Mouse (Mus musculus) embryo, embryonic 10 days (tissue): Measurements from ENCODE around the gene 1700080O16Rik.
A peak's percentile ranks its signal among the peaks of the same experiment; 100 is the strongest.

Experiments
- DNase-seq: peaks from one replicate; pipeline ENCODE4 v3.0.0-alpha.2; 2015; ENCODE audit warnings: low spot score

The 1700080O16Rik gene

GRCm38 (mm10) chrX:51972672-51973071, at the start of gene 1700080O16Rik:
Gene 1700080O16Rik, minus strand, starts transcription at chrX:51972772.
- no peak for DNase-seq

GRCm38 (mm10) chrX:52017660-52018059, 45.1 kb upstream of the 1700080O16Rik start:
- DNase-seq, result peak; percentile 70

- DNase-seq, result no peak
These were observed 27.5 kb upstream of the 1700080O16Rik start for GRCm38 (mm10) chrX:52000072-52000471.

GRCm38 (mm10) chrX:51999426-51999825, 26.9 kb upstream of the 1700080O16Rik start:
- no peak for DNase-seq

- no peak for DNase-seq
These were observed 3.8 kb upstream of the 1700080O16Rik start for GRCm38 (mm10) chrX:51976361-51976760.

GRCm38 (mm10) chrX:51974618-51975017, 2.0 kb upstream of the 1700080O16Rik start:
- DNase-seq, result no peak

GRCm38 (mm10) chrX:51948071-51948470, 24.5 kb downstream of the 1700080O16Rik start:
- DNase-seq, result no peak

- DNase-seq, result no peak
These were observed 34.5 kb downstream of the 1700080O16Rik start for GRCm38 (mm10) chrX:51938076-51938475.

GRCm38 (mm10) chrX:51919091-51919490, 53.5 kb downstream of the 1700080O16Rik start:
- DNase-seq, result no peak
